Mouse (Mus musculus): ENCODE results near the gene Usp2. TPM values are rescaled to one million over a fixed set of nuclear protein-coding genes. Genes with fewer than 3 reads are reported as not detected.

The Usp2 gene
- total RNA-seq, 2 experiments from 2014 or later: 79.1 to 86.3 TPM

DNA sequence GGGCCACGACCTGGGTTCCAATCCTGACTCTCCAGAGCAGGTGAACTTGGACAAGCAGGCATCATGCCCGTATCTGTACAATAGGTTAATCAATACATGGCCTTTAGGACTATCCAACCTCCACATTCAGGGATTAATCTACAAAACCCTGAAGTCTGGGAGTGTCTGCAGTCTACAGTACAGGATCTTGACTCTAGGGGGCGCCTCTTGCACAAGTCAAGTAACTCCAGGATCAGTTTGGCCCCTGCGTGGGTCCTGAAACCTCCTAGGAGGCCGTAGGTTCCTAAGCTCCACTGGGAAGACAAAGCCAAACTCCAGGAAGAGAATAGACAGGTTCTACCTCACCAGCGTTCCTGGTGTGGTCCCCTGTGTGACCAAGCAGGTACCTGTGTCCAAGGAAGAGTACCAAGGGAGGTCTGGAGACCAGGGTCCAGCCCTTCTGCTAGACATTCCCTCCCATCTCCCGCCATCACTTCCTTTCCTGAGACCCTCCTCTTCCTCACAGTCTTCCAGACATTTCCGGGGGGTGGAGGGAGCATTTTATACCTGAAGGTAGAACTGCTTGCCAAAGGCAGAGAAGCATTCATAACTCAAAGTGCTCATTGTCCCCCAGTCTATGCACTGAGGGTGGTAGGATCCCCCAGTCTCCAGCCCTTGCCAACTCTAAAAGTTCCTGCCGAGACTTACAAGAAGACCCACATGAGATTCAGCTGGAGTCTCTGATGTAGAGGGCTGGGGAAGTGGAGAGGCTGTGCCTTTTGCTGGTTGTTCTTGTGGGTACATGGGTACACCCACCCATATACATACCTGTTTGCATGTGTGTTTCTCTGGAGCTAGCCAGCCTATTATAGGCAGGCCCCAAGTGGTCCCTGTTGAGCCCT is 7.8 kb downstream of the Usp2 start:
- DNase-seq (ENCODE audit: low spot score in 2 of 2): peak in 1 of 2 experiments; percentile 32

- DNase-seq (ENCODE audit: low spot score in 2 of 2): peak in 1 of 2 experiments; percentile 1
Measured at GRCm38 (mm10) chr9:44075276-44075995, 8.6 kb downstream of the Usp2 start.

GRCm38 (mm10) chr9:44075996-44076763 is 9.4 kb downstream of the Usp2 start:
- DNase-seq (ENCODE audit: low spot score in 2 of 2): no peak

- peak; percentile 60 to 65 for DNase-seq (ENCODE audit: low spot score in 2 of 2)
Measured at GRCm38 (mm10) chr9:44076764-44077120, 9.9 kb downstream of the Usp2 start.

- DNase-seq (ENCODE audit: low spot score in 2 of 2): no peak
Measured at GRCm38 (mm10) chr9:44077266-44077910, 10.6 kb downstream of the Usp2 start.

- DNase-seq (ENCODE audit: low spot score in 2 of 2): no peak
Measured at GRCm38 (mm10) chr9:44078136-44078797, 11.4 kb downstream of the Usp2 start.

DNA sequence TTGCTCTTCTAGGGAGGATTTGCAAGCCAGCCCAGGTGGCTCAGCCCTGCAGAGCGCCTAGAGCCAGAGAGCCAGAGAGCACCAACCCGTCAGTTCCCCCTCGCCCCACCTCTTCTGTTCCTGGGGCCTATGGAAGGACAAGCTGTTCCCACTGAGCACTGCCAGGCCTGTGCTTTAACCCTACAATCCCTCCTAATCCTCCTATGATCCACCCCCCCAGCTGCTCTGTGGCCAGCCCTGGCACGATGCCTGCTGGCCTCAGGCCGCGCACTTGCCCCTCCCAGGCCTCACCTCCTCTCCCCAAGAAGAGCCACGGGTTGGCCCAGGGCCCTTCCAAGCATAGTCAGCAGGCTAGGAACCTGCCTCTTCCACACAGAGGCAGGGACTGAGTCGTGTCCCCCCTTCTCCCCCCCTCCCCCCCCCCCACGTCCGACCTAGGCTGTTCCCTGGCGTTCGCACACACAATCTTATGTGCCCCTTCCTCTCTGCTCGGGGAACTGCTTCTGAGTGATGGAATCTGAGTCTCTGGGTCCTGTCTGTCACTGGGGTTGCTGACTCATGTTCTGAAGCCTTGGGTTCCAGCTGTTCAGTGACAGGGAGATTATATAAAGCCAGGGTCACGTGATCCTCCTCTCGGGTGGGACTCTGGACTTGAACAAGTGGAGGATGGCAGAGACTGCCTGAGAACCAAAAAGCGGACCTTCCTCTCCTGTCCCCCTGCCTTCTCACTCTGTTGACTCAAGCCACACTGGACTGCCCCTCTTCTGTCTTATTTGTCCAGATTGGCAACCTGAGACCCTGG is 12.3 kb downstream of the Usp2 start:
- DNase-seq (ENCODE audit: low spot score in 2 of 2): peak in 1 of 2 experiments; percentile 64

DNA sequence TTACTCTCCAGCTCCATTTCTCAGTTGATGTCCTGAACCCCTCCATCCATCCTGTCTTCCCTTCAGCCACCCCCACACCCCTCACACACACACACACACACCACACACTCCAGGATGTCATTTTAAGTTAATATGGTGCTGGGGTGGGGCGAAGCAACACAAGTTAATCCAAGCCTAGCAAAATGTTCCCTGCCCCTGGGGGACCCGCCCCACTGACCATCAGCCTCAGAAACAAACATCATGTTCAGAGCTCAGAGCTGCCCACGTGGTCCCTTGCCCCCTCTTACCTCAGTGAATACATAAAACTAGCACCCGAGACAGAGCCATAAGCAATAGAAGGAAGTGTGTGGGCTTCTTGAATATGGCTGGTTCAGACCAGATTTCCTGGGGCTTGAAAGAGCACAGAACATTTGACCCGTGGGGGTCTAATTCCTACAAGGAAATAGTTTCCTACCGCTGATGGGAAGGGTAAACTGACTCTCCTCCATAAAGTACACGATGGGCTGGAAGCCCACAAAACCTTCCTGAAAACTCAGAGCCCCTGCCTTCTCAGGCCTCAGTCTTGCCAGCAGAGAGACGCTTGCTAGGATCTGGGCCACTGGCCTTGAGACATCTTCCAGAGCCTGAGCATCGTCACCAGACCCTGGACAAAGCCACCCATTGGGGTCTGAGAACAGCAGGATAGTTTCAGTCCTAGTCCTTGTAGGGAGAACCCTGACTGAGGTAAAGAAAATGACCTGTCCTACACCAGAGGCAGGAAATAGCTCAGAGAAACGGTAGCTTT is 13.4 kb downstream of the Usp2 start:
- DNase-seq (ENCODE audit: low spot score in 2 of 2): peak in 1 of 2 experiments; percentile 5

- DNase-seq (ENCODE audit: low spot score in 2 of 2): peak; percentile 67 to 78
Measured at GRCm38 (mm10) chr9:44080953-44081352, 14.1 kb downstream of the Usp2 start.

DNA sequence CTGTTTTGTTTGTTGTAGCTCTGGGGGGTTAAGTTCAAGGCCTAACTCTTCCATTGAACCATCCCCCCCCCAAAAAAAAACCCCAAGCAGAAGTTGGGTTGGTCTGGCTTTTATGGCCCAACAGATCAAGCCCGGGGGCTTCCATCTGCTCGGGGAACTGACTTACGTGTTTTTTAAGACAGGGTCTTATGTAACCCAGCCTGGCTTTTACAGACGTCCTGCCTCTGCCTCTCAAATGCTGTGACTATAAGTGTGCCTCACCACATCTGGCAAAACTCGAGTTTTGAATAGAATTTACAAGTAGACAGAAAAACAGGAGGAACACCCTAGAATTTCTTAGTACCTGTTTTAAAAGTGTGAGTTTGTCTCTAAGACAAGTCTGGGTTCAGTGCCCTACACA is 14.8 kb downstream of the Usp2 start:
- peak in 1 of 2 experiments; percentile 1 for DNase-seq (ENCODE audit: low spot score in 2 of 2)

GRCm38 (mm10) chr9:44082266-44082665 is 15.4 kb downstream of the Usp2 start:
- DNase-seq (ENCODE audit: low spot score in 2 of 2): no peak

DNA sequence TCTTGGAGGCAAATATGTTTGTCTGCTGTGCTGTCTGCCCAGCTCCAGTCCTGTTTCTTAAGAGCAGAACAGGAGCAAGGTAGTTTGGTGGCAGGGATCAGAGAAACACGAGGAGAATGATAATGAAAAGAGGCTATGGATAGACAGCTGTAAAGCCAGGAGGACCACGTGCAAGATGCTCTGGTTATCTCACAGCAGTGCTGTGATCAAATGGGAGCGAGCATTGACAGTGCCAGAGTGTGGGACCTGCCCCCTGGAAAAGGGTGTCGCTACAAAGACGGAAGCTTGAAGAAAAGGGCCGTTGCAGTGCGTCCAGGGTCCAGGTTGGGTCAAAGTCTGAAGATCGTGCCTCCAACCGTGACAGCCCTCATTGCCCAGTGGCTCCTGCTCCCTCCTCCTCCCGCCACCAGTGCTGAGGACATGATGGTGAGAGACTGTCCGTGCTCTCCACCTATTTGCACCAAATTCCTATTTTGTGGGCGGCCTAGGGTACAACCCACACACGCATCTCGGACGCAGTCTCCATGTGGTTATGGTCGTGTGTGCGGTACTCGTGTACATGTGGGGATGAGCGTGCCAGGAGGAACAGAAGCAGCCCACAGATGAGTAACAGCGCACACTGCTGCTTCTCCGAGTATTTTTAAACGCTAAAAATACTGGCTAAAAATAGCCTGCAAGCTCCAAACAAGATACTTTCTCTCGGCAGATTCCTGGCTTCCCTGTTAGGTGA is 16.7 kb downstream of the Usp2 start:
- DNase-seq (ENCODE audit: low spot score in 2 of 2): peak; percentile 72 to 86

GRCm38 (mm10) chr9:44084236-44084635 is 17.4 kb downstream of the Usp2 start:
- DNase-seq (ENCODE audit: low spot score in 2 of 2): no peak

GRCm38 (mm10) chr9:44084659-44085229 is 17.9 kb downstream of the Usp2 start:
- DNase-seq (ENCODE audit: low spot score in 2 of 2): peak; percentile 91 to 94

GRCm38 (mm10) chr9:44085276-44085675 is 18.5 kb downstream of the Usp2 start:
- DNase-seq (ENCODE audit: low spot score in 2 of 2): no peak

GRCm38 (mm10) chr9:44085741-44086665 is 19.2 kb downstream of the Usp2 start:
- DNase-seq (ENCODE audit: low spot score in 2 of 2): peak; percentile 66 to 81

GRCm38 (mm10) chr9:44086960-44087359 is 20.1 kb downstream of the Usp2 start:
- DNase-seq (ENCODE audit: low spot score in 2 of 2): no peak
